Mouse (Mus musculus) cortical plate, adult 2 months (tissue): ENCODE data around the gene Casp7. TPM values are rescaled to one million over a fixed set of nuclear protein-coding genes. Genes with fewer than 3 reads are reported as not detected.

ENCODE experiments used
- H3K27ac ChIP-seq: fragments of 200-500 bp; 2 replicates; pipeline ENCODE4 v1.5.1; 2012; ENCODE audit warnings: low read length, control low read depth, inconsistent platforms; ENCODE audit not compliant: insufficient read depth
- H3K4me1 ChIP-seq: fragments of 200-500 bp; 2 replicates; pipeline ENCODE4 v1.6.1; 2011; ENCODE audit warnings: low read length; ENCODE audit not compliant: control insufficient read depth, insufficient read depth
- H3K4me3 ChIP-seq: fragments of 200-500 bp; 2 replicates; pipeline ENCODE4 v1.5.1; 2011; ENCODE audit warnings: mild to moderate bottlenecking, low read length, control low read depth; ENCODE audit not compliant: insufficient read depth
- CTCF ChIP-seq: fragments of 200-500 bp; IDR thresholded peaks from 2 replicates; pipeline ENCODE4 v1.5.1; 2011; ENCODE audit warnings: mild to moderate bottlenecking, control low read depth, low read length; ENCODE audit not compliant: insufficient read depth; ENCODE audit errors: extremely low read depth
- POLR2A ChIP-seq: fragments of 200-500 bp; IDR thresholded peaks from 2 replicates; pipeline ENCODE4 v1.6.1; 2011; ENCODE audit warnings: mild to moderate bottlenecking, low read length, control low read depth; ENCODE audit not compliant: insufficient read depth; ENCODE audit errors: extremely low read depth
- polyA plus RNA-seq: library from polyadenylated mRNA; depleted of rRNA; stranded (reverse); fragments of >200 nt; gene quantifications from 2 replicates; pipeline ENCODE4 v1.2.3, GENCODE M21; 2012

Casp7 gene
- polyA plus RNA-seq, 1 experiment: 4.4 TPM

GRCm38 (mm10) chr19:56459154-56460050 lies 62.5 kb downstream of the Casp7 start:
- Histone ChIP-seq H3K4me1 (no peaks in the 10 kb centered on the region; the same call in 1 of the 2 replicates), H3K4me3 (no peak overlapping the region), H3K27ac (no peak overlapping the region)
- TF ChIP-seq POLR2A: no peak
- TF ChIP-seq CTCF: no peak

GRCm38 (mm10) chr19:56460241-56460640 lies 63.3 kb downstream of the Casp7 start:
- no peak overlapping the region for H3K4me3 ChIP-seq
- no peak overlapping the region for H3K27ac ChIP-seq
- H3K4me1 ChIP-seq: no peaks in the 10 kb centered on the region; the same call in 1 of the 2 replicates
- TF ChIP-seq POLR2A (no peak), CTCF (no peak)

- TF ChIP-seq POLR2A: no peak
- no peak for TF ChIP-seq CTCF
- H3K4me1 ChIP-seq: no peaks in the 10 kb centered on the region; the same call in 1 of the 2 replicates
- no peak within 1 kb of the TSS for H3K4me3 ChIP-seq
- H3K27ac ChIP-seq: no peak within 1 kb of the TSS
Observed at GRCm38 (mm10) chr19:56461522-56462101, 64.7 kb downstream of the Casp7 start, which contains the start of gene Plekhs1. Plekhs1 (plus strand) TSS chr19:56461640.

- no peak overlapping the region for H3K27ac ChIP-seq
- H3K4me1 ChIP-seq: no peaks in the 10 kb centered on the region; the same call in 1 of the 2 replicates
- H3K4me3 ChIP-seq: no peak overlapping the region
- TF ChIP-seq CTCF: no peak
- TF ChIP-seq POLR2A: no peak
Observed at GRCm38 (mm10) chr19:56462786-56463185, 65.9 kb downstream of the Casp7 start.

- TF ChIP-seq POLR2A: no peak
- no peak for TF ChIP-seq CTCF
- Histone ChIP-seq H3K4me3 (no peak overlapping the region), H3K27ac (no peak overlapping the region), H3K4me1 (peaks cover 2% of the 10 kb centered on the region; the same call in 1 of the 2 replicates)
Observed at GRCm38 (mm10) chr19:56466486-56466885, 69.6 kb downstream of the Casp7 start.

GRCm38 (mm10) chr19:56470286-56471020 lies 73.5 kb downstream of the Casp7 start:
- H3K4me1 ChIP-seq: peaks cover 10% of the 10 kb centered on the region
- no peak overlapping the region for H3K4me3 ChIP-seq
- H3K27ac ChIP-seq: peak overlapping the region; percentile 51; the same call in 1 of the 2 replicates
- TF ChIP-seq POLR2A: no peak
- TF ChIP-seq CTCF: no peak

GRCm38 (mm10) chr19:56471934-56472333 lies 75.0 kb downstream of the Casp7 start:
- 0 out of 2 replicates have a peak overlapping the region, but pooled peaks have one; percentile 59 for H3K27ac ChIP-seq
- H3K4me3 ChIP-seq: no peak overlapping the region
- peaks cover 10% of the 10 kb centered on the region for H3K4me1 ChIP-seq
- TF ChIP-seq POLR2A (no peak), CTCF (no peak)

GRCm38 (mm10) chr19:56474869-56475550 lies 78.1 kb downstream of the Casp7 start:
- Histone ChIP-seq H3K27ac (no peak overlapping the region), H3K4me3 (no peak overlapping the region), H3K4me1 (peaks cover 12% of the 10 kb centered on the region)
- TF ChIP-seq POLR2A: no peak
- TF ChIP-seq CTCF: no peak

GRCm38 (mm10) chr19:56476546-56476945 lies 79.6 kb downstream of the Casp7 start:
- Histone ChIP-seq H3K4me3 (no peak overlapping the region), H3K4me1 (peaks cover 10% of the 10 kb centered on the region), H3K27ac (no peak overlapping the region)
- TF ChIP-seq CTCF (no peak), POLR2A (no peak)
